Mouse (Mus musculus) brain, embryonic 14.5 days (tissue): ENCODE results near the gene Dock10.
A peak's percentile ranks its signal among the peaks of the same experiment; 100 is the strongest.

Experiments
- CTCF ChIP-seq: fragments of 200-500 bp; IDR thresholded peaks from 2 replicates; pipeline ENCODE4 v1.5.1; 2012; ENCODE audit warnings: inconsistent platforms, mild to moderate bottlenecking, moderate library complexity, borderline replicate concordance; ENCODE audit not compliant: insufficient read depth, insufficient read length; ENCODE audit errors: extremely low read depth
- POLR2A ChIP-seq: fragments of 200-500 bp; IDR thresholded peaks from 2 replicates; pipeline ENCODE4 v1.6.1; 2012; ENCODE audit warnings: mild to moderate bottlenecking, inconsistent platforms, borderline replicate concordance; ENCODE audit not compliant: poor library complexity, insufficient read depth, insufficient read length, severe bottlenecking; ENCODE audit errors: extremely low read depth

DNA sequence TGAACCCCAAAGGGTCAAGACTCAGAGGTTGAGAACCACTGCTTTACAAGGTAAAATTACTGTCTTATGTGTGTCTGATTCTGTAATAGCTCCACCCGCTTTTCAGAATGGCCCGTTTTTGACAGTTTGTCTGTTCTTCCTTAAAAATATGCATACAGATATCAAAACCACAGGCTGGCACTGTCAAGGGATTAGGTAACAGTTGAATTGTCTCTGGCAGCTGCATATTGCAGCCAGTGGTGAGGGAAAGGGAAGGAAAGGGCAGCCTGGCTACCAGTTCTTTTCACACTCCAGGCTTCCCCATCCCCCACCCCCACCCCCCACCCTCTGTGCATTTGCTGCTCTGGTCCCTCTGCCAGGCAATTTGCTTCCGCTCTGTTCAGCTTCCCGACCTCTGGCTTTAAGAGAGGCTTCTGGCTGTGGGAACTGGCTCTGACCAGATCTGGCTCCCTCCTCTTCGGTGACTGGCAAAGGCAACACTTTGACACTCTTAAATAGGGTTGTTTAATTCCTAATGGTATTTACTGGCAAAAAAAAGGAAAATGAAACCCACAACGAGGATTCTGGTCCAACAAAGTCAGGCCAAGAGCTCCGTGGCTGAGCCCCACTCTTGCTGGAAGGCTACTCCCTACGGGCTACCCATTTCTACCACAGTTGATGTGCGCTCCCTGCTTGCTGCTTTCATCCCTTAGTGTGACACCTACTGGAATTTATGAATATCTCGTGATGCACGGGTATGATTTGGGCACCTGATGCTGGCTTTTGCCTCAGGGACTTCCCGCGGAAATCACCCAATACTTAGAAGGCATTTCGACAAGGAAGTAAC, 1.3 kb downstream of the Dock10 start:
- peak; percentile 23; the same call in 1 of the 2 replicates for TF ChIP-seq CTCF
- TF ChIP-seq POLR2A, result no peak
